Mouse (Mus musculus): ENCODE data around the gene Sav1. TPM values are rescaled to one million over a fixed set of nuclear protein-coding genes. Genes with fewer than 3 reads are reported as not detected.

The Sav1 gene
- polyA plus RNA-seq, 1 experiment: 23.2 TPM

GRCm38 (mm10) chr12:69977376-69977998 lies 9.3 kb downstream of the Sav1 start:
- H3K79me2 ChIP-seq (ENCODE audit: control insufficient read depth, insufficient read depth): peaks cover 98% of the 10 kb centered on the region
- peak overlapping the region; percentile 52 for H3K4me2 ChIP-seq (ENCODE audit: low read depth)

GRCm38 (mm10) chr12:69976688-69977087 lies 10.1 kb downstream of the Sav1 start:
- TF ChIP-seq MYOD1 (IDR thresholded peaks at IDR 0.05; ENCODE audit: control insufficient read depth in 1 of 3, insufficient read length in 2 of 3, low read depth in 2 of 3): no peak
- TF ChIP-seq MYOG (IDR thresholded peaks at IDR 0.05; ENCODE audit: control insufficient read depth in 1 of 3, insufficient read depth in 1 of 3, insufficient read length in 2 of 3, low read depth in 2 of 3): no peak
- no peak for TF ChIP-seq TCF3 (IDR thresholded peaks at IDR 0.05; ENCODE audit: insufficient read length, low read depth)
- TF ChIP-seq USF1 (IDR thresholded peaks at IDR 0.05; ENCODE audit: low read depth): no peak
- no peak for TF ChIP-seq TCF12 (IDR thresholded peaks at IDR 0.05; ENCODE audit: insufficient read depth, poor library complexity, severe bottlenecking)
- Histone ChIP-seq H3K4me3 (no peak overlapping the region), H3K36me3 (ENCODE audit: control insufficient read depth, insufficient read depth) (peaks cover 42% of the 10 kb centered on the region), H3K79me2 (ENCODE audit: control insufficient read depth, insufficient read depth) (peaks cover 98% of the 10 kb centered on the region), H3K4me2 (ENCODE audit: low read depth) (peak overlapping the region; percentile 52), H3ac (ENCODE audit: control insufficient read depth, insufficient read length) (no peak overlapping the region), H3K27me3 (ENCODE audit: control insufficient read depth, insufficient read depth, insufficient read length) (no peaks in the 10 kb centered on the region)

More at GRCm38 (mm10) chr12:69977376-69977998, 9.3 kb downstream of the Sav1 start:
- Histone ChIP-seq H3K27me3 (ENCODE audit: control insufficient read depth, insufficient read depth, insufficient read length) (no peaks in the 10 kb centered on the region), H3K36me3 (ENCODE audit: control insufficient read depth, insufficient read depth) (peaks cover 47% of the 10 kb centered on the region), H3K4me3 (no peak overlapping the region), H3ac (ENCODE audit: control insufficient read depth, insufficient read length) (no peak overlapping the region)
- no peak for TF ChIP-seq REST (IDR thresholded peaks at IDR 0.05; ENCODE audit: insufficient read depth, insufficient read length)
- TF ChIP-seq USF1 (IDR thresholded peaks at IDR 0.05; ENCODE audit: low read depth): no peak
- no peak for TF ChIP-seq TCF3 (IDR thresholded peaks at IDR 0.05; ENCODE audit: insufficient read length, low read depth)
- TF ChIP-seq MYOG (IDR thresholded peaks at IDR 0.05; ENCODE audit: control insufficient read depth in 1 of 3, insufficient read depth in 1 of 3, insufficient read length in 2 of 3, low read depth in 2 of 3): peak in 1 of 3 experiments; percentile 11
- no peak for TF ChIP-seq POLR2AphosphoS2 (IDR thresholded peaks at IDR 0.05; ENCODE audit: insufficient read length, low read depth)
- TF ChIP-seq MYOD1 (IDR thresholded peaks at IDR 0.05; ENCODE audit: control insufficient read depth in 1 of 3, insufficient read length in 2 of 3, low read depth in 2 of 3): peak in 1 of 3 experiments; percentile 34
- TF ChIP-seq POLR2A (IDR thresholded peaks at IDR 0.05; ENCODE audit: insufficient read length, low read depth): no peak
- no peak for TF ChIP-seq TCF12 (IDR thresholded peaks at IDR 0.05; ENCODE audit: insufficient read depth, poor library complexity, severe bottlenecking)

- H3ac ChIP-seq (ENCODE audit: control insufficient read depth, insufficient read length): no peak overlapping the region
- peaks cover 88% of the 10 kb centered on the region for H3K79me2 ChIP-seq (ENCODE audit: control insufficient read depth, insufficient read depth)
- no peak overlapping the region for H3K4me3 ChIP-seq
- H3K27me3 ChIP-seq (ENCODE audit: control insufficient read depth, insufficient read depth, insufficient read length): no peaks in the 10 kb centered on the region
- peaks cover 45% of the 10 kb centered on the region for H3K36me3 ChIP-seq (ENCODE audit: control insufficient read depth, insufficient read depth)
- TF ChIP-seq TCF3 (IDR thresholded peaks at IDR 0.05; ENCODE audit: insufficient read length, low read depth): no peak
- no peak for TF ChIP-seq MYOD1 (IDR thresholded peaks at IDR 0.05; ENCODE audit: control insufficient read depth in 1 of 3, insufficient read length in 2 of 3, low read depth in 2 of 3)
- no peak for TF ChIP-seq REST (IDR thresholded peaks at IDR 0.05; ENCODE audit: insufficient read depth, insufficient read length)
- no peak for TF ChIP-seq USF1 (IDR thresholded peaks at IDR 0.05; ENCODE audit: low read depth)
- TF ChIP-seq POLR2A (IDR thresholded peaks at IDR 0.05; ENCODE audit: insufficient read length, low read depth): no peak
- TF ChIP-seq POLR2AphosphoS2 (IDR thresholded peaks at IDR 0.05; ENCODE audit: insufficient read length, low read depth): no peak
- TF ChIP-seq TCF12 (IDR thresholded peaks at IDR 0.05; ENCODE audit: insufficient read depth, poor library complexity, severe bottlenecking): no peak
- TF ChIP-seq E2F4 (IDR thresholded peaks at IDR 0.05; ENCODE audit: insufficient read depth): no peak
- no peak for TF ChIP-seq CEBPB (IDR thresholded peaks at IDR 0.05; ENCODE audit: insufficient read depth, poor library complexity, severe bottlenecking)
- TF ChIP-seq SRF (IDR thresholded peaks at IDR 0.05; ENCODE audit: control insufficient read depth, insufficient read length, low read depth): no peak
- no peak for TF ChIP-seq MYOG (IDR thresholded peaks at IDR 0.05; ENCODE audit: control insufficient read depth in 1 of 3, insufficient read depth in 1 of 3, insufficient read length in 2 of 3, low read depth in 2 of 3)
- no peak for TF ChIP-seq MAX (IDR thresholded peaks at IDR 0.05; ENCODE audit: low read depth)
- peak overlapping the region; percentile 22 for H3K4me2 ChIP-seq (ENCODE audit: low read depth)
Observed at GRCm38 (mm10) chr12:69973666-69974065, 13.1 kb downstream of the Sav1 start.

DNA sequence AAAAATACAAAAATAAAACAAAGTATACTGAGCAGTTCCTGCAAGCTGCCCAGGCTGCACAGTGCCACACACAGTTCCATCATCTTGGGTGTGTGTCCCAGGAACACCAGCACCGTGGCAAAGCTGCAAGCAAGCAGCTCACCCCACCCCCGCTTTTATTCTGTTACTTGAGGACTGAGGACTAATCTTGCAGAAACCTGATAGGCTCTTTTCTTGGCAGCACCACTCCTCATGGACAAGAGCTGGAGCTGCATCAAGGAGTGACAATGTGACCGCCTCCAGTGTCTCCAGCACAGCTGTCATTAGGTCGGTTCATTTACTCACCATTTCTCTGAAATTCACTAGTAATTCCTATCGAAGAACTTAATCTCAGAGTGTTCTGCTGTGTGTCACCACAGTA lies 18.6 kb downstream of the Sav1 start:
- peak overlapping the region; percentile 7 for H3K4me2 ChIP-seq (ENCODE audit: low read depth)

GRCm38 (mm10) chr12:69967112-69967511 lies 19.7 kb downstream of the Sav1 start:
- TF ChIP-seq MYOD1 (IDR thresholded peaks at IDR 0.05; ENCODE audit: control insufficient read depth in 1 of 3, insufficient read length in 2 of 3, low read depth in 2 of 3) (peak in 1 of 3 experiments; percentile 15), MAX (IDR thresholded peaks at IDR 0.05; ENCODE audit: low read depth) (no peak)
- peaks cover 50% of the 10 kb centered on the region for H3K36me3 ChIP-seq (ENCODE audit: control insufficient read depth, insufficient read depth)
- H3K27me3 ChIP-seq (ENCODE audit: control insufficient read depth, insufficient read depth, insufficient read length): no peaks in the 10 kb centered on the region
- peaks cover 25% of the 10 kb centered on the region for H3K79me2 ChIP-seq (ENCODE audit: control insufficient read depth, insufficient read depth)
- no peak overlapping the region for H3K4me2 ChIP-seq (ENCODE audit: low read depth)
- no peak overlapping the region for H3K4me3 ChIP-seq
- H3ac ChIP-seq (ENCODE audit: control insufficient read depth, insufficient read length): no peak overlapping the region

More for the DNA sequence above, 18.6 kb downstream of the Sav1 start:
- Histone ChIP-seq H3K79me2 (ENCODE audit: control insufficient read depth, insufficient read depth) (peaks cover 33% of the 10 kb centered on the region), H3K36me3 (ENCODE audit: control insufficient read depth, insufficient read depth) (peaks cover 51% of the 10 kb centered on the region), H3ac (ENCODE audit: control insufficient read depth, insufficient read length) (no peak overlapping the region), H3K4me3 (no peak overlapping the region), H3K27me3 (ENCODE audit: control insufficient read depth, insufficient read depth, insufficient read length) (no peaks in the 10 kb centered on the region)
- TF ChIP-seq MYOG (IDR thresholded peaks at IDR 0.05; ENCODE audit: control insufficient read depth in 1 of 3, insufficient read depth in 1 of 3, insufficient read length in 2 of 3, low read depth in 2 of 3): peak in 2 of 3 experiments; percentile 52 to 75
- TF ChIP-seq POLR2A (IDR thresholded peaks at IDR 0.05; ENCODE audit: insufficient read length, low read depth): no peak
- peak; percentile 15 to 60 (median 41) for TF ChIP-seq MYOD1 (IDR thresholded peaks at IDR 0.05; ENCODE audit: control insufficient read depth in 1 of 3, insufficient read length in 2 of 3, low read depth in 2 of 3)

All from myocyte (in vitro differentiated cells).